In genomic region chr10:80827063-80827869, GRCm38 (mm10) we compare ENCODE assay signal across 8 mouse cellular contexts. TPM values are rescaled to one million over a fixed set of nuclear protein-coding genes. Genes with fewer than 3 reads are reported as not detected.
DNase-seq lines count a peak whose midpoint lies in the region; ATAC-seq and TF ChIP-seq lines count a peak whose summit lies in the region.

No protein-coding gene starts in this region.

- peak overlapping the region; percentile 24 to 89; a peak in 2 of 4 replicates for H3K27ac ChIP-seq in heart, embryonic 14.5 days (replicated peaks in 1 of 2; ENCODE audit: control insufficient read depth in 1 of 2, insufficient read depth in 1 of 2, low read depth in 2 of 2, low read length in 2 of 2)
- H3K27ac ChIP-seq in MEL (ENCODE audit: control insufficient read depth, low read depth, low read length), result no peak overlapping the region
- H3K27ac ChIP-seq in hindbrain, embryonic 10.5 days, result peak overlapping the region; percentile 97
- H3K27ac ChIP-seq in midbrain, embryonic 10.5 days (replicated peaks), result peak overlapping the region; percentile 96

- TF ChIP-seq POLR2A in MEL (IDR thresholded peaks at IDR 0.05; ENCODE audit: control insufficient read depth in 1 of 2, insufficient read depth in 1 of 2, low read depth in 1 of 2, low read length in 2 of 2, poor library complexity in 1 of 2), result no peak; a peak in 1 of 4 replicates

- H3K4me3 ChIP-seq in heart, embryonic 14.5 days (ENCODE audit: control insufficient read depth in 1 of 2, insufficient read depth in 1 of 2, low read depth in 1 of 2, low read length in 2 of 2), result peak overlapping the region; percentile 65 to 92
- peak overlapping the region; percentile 97 to 98 for H3K4me3 ChIP-seq in MEL (ENCODE audit: control insufficient read depth in 1 of 2, insufficient read depth in 1 of 2, low read depth in 2 of 2, low read length in 2 of 2)
- H3K4me3 ChIP-seq in hindbrain, embryonic 10.5 days, result peak overlapping the region; percentile 89
- H3K4me3 ChIP-seq in midbrain, embryonic 10.5 days, result peak overlapping the region; percentile 93

- WGBS in heart, embryonic 14.5 days, result 6% methylated on average over 29 of the region's 29 CpGs
- WGBS in hindbrain, embryonic 10.5 days, result 9% methylated on average over 29 of the region's 29 CpGs
- 8% methylated on average over 29 of the region's 29 CpGs for WGBS in midbrain, embryonic 10.5 days

- H3K36me3 ChIP-seq in heart, embryonic 14.5 days (ENCODE audit: control insufficient read depth, insufficient read depth, low read length), result peaks cover 30% of the 10 kb centered on the region
- peaks cover 0 to 19% of the 10 kb centered on the region in 2 experiments; a peak in 2 of 4 replicates for H3K36me3 ChIP-seq in MEL (ENCODE audit: control insufficient read depth in 1 of 2, insufficient read depth in 2 of 2, low read length in 2 of 2)
- H3K36me3 ChIP-seq in hindbrain, embryonic 10.5 days, result peaks cover 31% of the 10 kb centered on the region
- H3K36me3 ChIP-seq in midbrain, embryonic 10.5 days, result peaks cover 31% of the 10 kb centered on the region

- peaks cover 23% of the 10 kb centered on the region for H3K79me2 ChIP-seq in MEL (ENCODE audit: control insufficient read depth, insufficient read depth, low read length, poor library complexity)

- H3K27me3 ChIP-seq in heart, embryonic 14.5 days (ENCODE audit: control insufficient read depth, insufficient read depth, low read length), result no peaks in the 10 kb centered on the region
- no peaks in the 10 kb centered on the region for H3K27me3 ChIP-seq in MEL (ENCODE audit: control insufficient read depth in 1 of 2, insufficient read depth in 2 of 2, low read length in 2 of 2)
- no peaks in the 10 kb centered on the region for H3K27me3 ChIP-seq in hindbrain, embryonic 10.5 days (ENCODE audit: insufficient read depth, poor library complexity, severe bottlenecking)
- H3K27me3 ChIP-seq in midbrain, embryonic 10.5 days (ENCODE audit: low read depth, poor library complexity, severe bottlenecking), result no peaks in the 10 kb centered on the region

- no peak for TF ChIP-seq CTCF in MEL (IDR thresholded peaks at IDR 0.05 in 2 of 3, conservative IDR thresholded peaks at IDR 0.05 in 1 of 3; ENCODE audit: control insufficient read depth in 1 of 3, insufficient read depth in 1 of 3, low read depth in 2 of 3, low read length in 3 of 3, poor library complexity in 1 of 3, severe bottlenecking in 1 of 3)

- no peak for DNase-seq in heart, adult 9 months (ENCODE audit: low spot score in 2 of 2)
- DNase-seq in MEL (ENCODE audit: low read depth, low spot score), result no peak
- DNase-seq in hindbrain, embryonic 10.5 days (ENCODE audit: low spot score), result no peak
- DNase-seq in midbrain, embryonic 10.5 days (ENCODE audit: low spot score), result no peak
- no peak for DNase-seq in embryo, embryonic 10.5 days (ENCODE audit: low spot score)
- DNase-seq in left cerebral cortex, adult 18-20 months (ENCODE audit: low spot score in 2 of 2), result no peak

- TF ChIP-seq RAD21 in MEL (IDR thresholded peaks at IDR 0.05; ENCODE audit: low read depth, low read length), result no peak

- ATAC-seq in heart, embryonic 14.5 days (ENCODE audit: insufficient number of reproducible peaks, insufficient read depth, low FRiP score, low read depth), result no peak
- no peak for ATAC-seq in megakaryocyte progenitor cell, adult 5-6 weeks (replicated peaks; ENCODE audit: poor library complexity)

- peak overlapping the region; percentile 89 for H3K9ac ChIP-seq in heart, embryonic 14.5 days (ENCODE audit: low read length)
- peak overlapping the region; percentile 95 for H3K9ac ChIP-seq in MEL (ENCODE audit: control insufficient read depth, low read depth, low read length, poor library complexity, severe bottlenecking)

- peak overlapping the region; percentile 99 for H3K4me2 ChIP-seq in heart, embryonic 14.5 days (ENCODE audit: low read length)

- no peaks in the 10 kb centered on the region for H3K9me3 ChIP-seq in heart, embryonic 14.5 days (ENCODE audit: control insufficient read depth, low read length)
- H3K9me3 ChIP-seq in MEL (replicated peaks; ENCODE audit: insufficient read depth, low read length), result no peaks in the 10 kb centered on the region
- no peaks in the 10 kb centered on the region for H3K9me3 ChIP-seq in hindbrain, embryonic 10.5 days
- H3K9me3 ChIP-seq in midbrain, embryonic 10.5 days (replicated peaks), result no peaks in the 10 kb centered on the region

- no peak for TF ChIP-seq EP300 in MEL (IDR thresholded peaks at IDR 0.05; ENCODE audit: low read depth in 1 of 2, low read length in 2 of 2)

- H3K4me1 ChIP-seq in heart, embryonic 14.5 days (ENCODE audit: control insufficient read depth in 2 of 2, insufficient read depth in 2 of 2, low read length in 2 of 2), result peaks cover 4 to 26% of the 10 kb centered on the region in 2 experiments; a peak in 3 of 4 replicates
- H3K4me1 ChIP-seq in MEL (ENCODE audit: control insufficient read depth in 1 of 2, insufficient read depth in 2 of 2, low read length in 2 of 2), result peaks cover 8 to 24% of the 10 kb centered on the region in 2 experiments
- peaks cover 53% of the 10 kb centered on the region for H3K4me1 ChIP-seq in hindbrain, embryonic 10.5 days (replicated peaks)
- H3K4me1 ChIP-seq in midbrain, embryonic 10.5 days, result peaks cover 53% of the 10 kb centered on the region

TF ChIP-seq in MEL, 35 proteins besides CTCF, POLR2A, EP300 and RAD21 (continues in another document):
- TF ChIP-seq SMC3 (IDR thresholded peaks at IDR 0.05; ENCODE audit: low read depth, low read length) (no peak), MEF2A (IDR thresholded peaks at IDR 0.05; ENCODE audit: extremely low read depth, insufficient replicate concordance, low read depth, low read length, poor library complexity, severe bottlenecking) (no peak), NELFE (IDR thresholded peaks at IDR 0.05; ENCODE audit: low read depth, low read length) (0 out of 2 replicates have a peak, but pooled peaks have one; percentile 6), ETS1 (IDR thresholded peaks at IDR 0.05; ENCODE audit: low read depth, low read length) (no peak)

RNA-seq across cellular contexts. Expression of gene Oaz1, which starts 0.8 kb away (rescaled TPM):
- polyA plus RNA-seq in heart, embryonic 14.5 days (2014; fragmentation: Nextera tagmentation; extraction: Ambion mirVana), result 2,025 and 2,172 TPM in 2 replicates
- total RNA-seq in MEL (2012; rRNA removed), result 983 and 1,061 TPM in 2 replicates
- 1,000 to 10,000 TPM in 1 of 2 experiments, not detected in 1; 1,528 TPM for polyA plus RNA-seq in MEL (2012; ENCODE audit: insufficient read depth in 1 of 2, insufficient read length in 2 of 2, low read depth in 1 of 2, low replicate concordance in 2 of 2, missing spikeins in 1 of 2)
- polyA plus RNA-seq in hindbrain, embryonic 10.5 days (2016; fragmentation: Nextera tagmentation; extraction: Ambion mirVana), result 2,287 and 2,328 TPM in 2 replicates
- polyA plus RNA-seq in midbrain, embryonic 10.5 days (2016; fragmentation: Nextera tagmentation; extraction: Ambion mirVana), result 2,246 and 2,347 TPM in 2 replicates
- 1,168 and 1,276 TPM in 2 replicates for total RNA-seq in megakaryocyte progenitor cell, adult 5-6 weeks (2015)
- 222 and 291 TPM in 2 replicates for total RNA-seq in megakaryocyte progenitor cell, adult 5-6 weeks (2017)
- total RNA-seq in left cerebral cortex, adult 18-20 months (2021), result 100 to 1,000 TPM; 517 to 561 TPM

RNA-seq across cellular contexts. Expression of gene Jsrp1, which starts 14.0 kb away (rescaled TPM):
- polyA plus RNA-seq in heart, embryonic 14.5 days (2014; fragmentation: Nextera tagmentation; extraction: Ambion mirVana), result 5.5 and 5.6 TPM in 2 replicates
- total RNA-seq in MEL (2012; rRNA removed), result not detected in 2 replicates
- under 1 TPM in 1 of 2 experiments, not detected in 1; 0.39 TPM for polyA plus RNA-seq in MEL (2012; ENCODE audit: insufficient read depth in 1 of 2, insufficient read length in 2 of 2, low read depth in 1 of 2, low replicate concordance in 2 of 2, missing spikeins in 1 of 2)
- polyA plus RNA-seq in hindbrain, embryonic 10.5 days (2016; fragmentation: Nextera tagmentation; extraction: Ambion mirVana), result 0.65 and 0.68 TPM in 2 replicates
- polyA plus RNA-seq in midbrain, embryonic 10.5 days (2016; fragmentation: Nextera tagmentation; extraction: Ambion mirVana), result 0.44 and 0.71 TPM in 2 replicates
- not detected in 2 replicates for total RNA-seq in megakaryocyte progenitor cell, adult 5-6 weeks (2015)
- total RNA-seq in megakaryocyte progenitor cell, adult 5-6 weeks (2017), result not detected in 2 replicates
- total RNA-seq in left cerebral cortex, adult 18-20 months (2021), result 1 to 10 TPM; 6.6 to 8.0 TPM

RNA-seq across cellular contexts. Expression of gene Lingo3, which starts 16.6 kb away (rescaled TPM):
- 0.46 TPM in 2 replicates for polyA plus RNA-seq in heart, embryonic 14.5 days (2014; fragmentation: Nextera tagmentation; extraction: Ambion mirVana)
- not detected in 2 replicates for total RNA-seq in MEL (2012; rRNA removed)
- not detected for polyA plus RNA-seq in MEL (2012; ENCODE audit: insufficient read depth in 1 of 2, insufficient read length in 2 of 2, low read depth in 1 of 2, low replicate concordance in 2 of 2, missing spikeins in 1 of 2)
- 0.61 and 0.93 TPM in 2 replicates for polyA plus RNA-seq in hindbrain, embryonic 10.5 days (2016; fragmentation: Nextera tagmentation; extraction: Ambion mirVana)
- polyA plus RNA-seq in midbrain, embryonic 10.5 days (2016; fragmentation: Nextera tagmentation; extraction: Ambion mirVana), result 1.1 and 1.4 TPM in 2 replicates
- total RNA-seq in megakaryocyte progenitor cell, adult 5-6 weeks (2015), result not detected in 2 replicates
- total RNA-seq in megakaryocyte progenitor cell, adult 5-6 weeks (2017), result not detected in 2 replicates
- 10 to 100 TPM; 35.4 to 45.0 TPM for total RNA-seq in left cerebral cortex, adult 18-20 months (2021)

RNA-seq across cellular contexts. Expression of gene Amh, which starts 22.2 kb away (rescaled TPM):
- polyA plus RNA-seq in heart, embryonic 14.5 days (2014; fragmentation: Nextera tagmentation; extraction: Ambion mirVana), result 0.12 TPM in 1 of 2 replicates, not detected in the other
- total RNA-seq in MEL (2012; rRNA removed), result 0.42 and 0.59 TPM in 2 replicates
- 1 to 10 TPM in 1 of 2 experiments, not detected in 1; 1.1 TPM for polyA plus RNA-seq in MEL (2012; ENCODE audit: insufficient read depth in 1 of 2, insufficient read length in 2 of 2, low read depth in 1 of 2, low replicate concordance in 2 of 2, missing spikeins in 1 of 2)
- 0.12 and 0.16 TPM in 2 replicates for polyA plus RNA-seq in hindbrain, embryonic 10.5 days (2016; fragmentation: Nextera tagmentation; extraction: Ambion mirVana)
- 0.07 TPM in 1 of 2 replicates, not detected in the other for polyA plus RNA-seq in midbrain, embryonic 10.5 days (2016; fragmentation: Nextera tagmentation; extraction: Ambion mirVana)
- not detected in 2 replicates for total RNA-seq in megakaryocyte progenitor cell, adult 5-6 weeks (2015)
- total RNA-seq in megakaryocyte progenitor cell, adult 5-6 weeks (2017), result 0.14 TPM in 1 of 2 replicates, not detected in the other
- total RNA-seq in left cerebral cortex, adult 18-20 months (2021), result 1 to 10 TPM; 2.4 to 2.9 TPM

RNA-seq across cellular contexts. Expression of gene Lsm7, which starts 27.7 kb away (rescaled TPM):
- polyA plus RNA-seq in heart, embryonic 14.5 days (2014; fragmentation: Nextera tagmentation; extraction: Ambion mirVana), result 200 and 230 TPM in 2 replicates
- 616 and 637 TPM in 2 replicates for total RNA-seq in MEL (2012; rRNA removed)
- polyA plus RNA-seq in MEL (2012; ENCODE audit: insufficient read depth in 1 of 2, insufficient read length in 2 of 2, low read depth in 1 of 2, low replicate concordance in 2 of 2, missing spikeins in 1 of 2), result 100 to 1,000 TPM in 1 of 2 experiments, not detected in 1; 246 TPM
- 314 and 327 TPM in 2 replicates for polyA plus RNA-seq in hindbrain, embryonic 10.5 days (2016; fragmentation: Nextera tagmentation; extraction: Ambion mirVana)
- polyA plus RNA-seq in midbrain, embryonic 10.5 days (2016; fragmentation: Nextera tagmentation; extraction: Ambion mirVana), result 322 and 326 TPM in 2 replicates
- total RNA-seq in megakaryocyte progenitor cell, adult 5-6 weeks (2015), result 125 and 137 TPM in 2 replicates
- total RNA-seq in megakaryocyte progenitor cell, adult 5-6 weeks (2017), result 307 and 354 TPM in 2 replicates
- 10 to 100 TPM; 34.8 to 48.8 TPM for total RNA-seq in left cerebral cortex, adult 18-20 months (2021)
